9 mouse cellular contexts compared by ENCODE assay signal in genomic region chr3:149295942-149296341, GRCm38 (mm10).
A peak's percentile ranks its signal among the peaks of the same experiment; 100 is the strongest.
DNase-seq lines count a peak whose midpoint lies in the region; ATAC-seq lines count a peak whose summit lies in the region.
"Had no signal": no experiment of that assay in that cellular context is flagged by ENCODE, and none has a peak within 500 bp of the region (broad histone marks: within the 10 kb centered on the region; RNA-seq: fewer than 3 reads in every experiment).

No protein-coding gene starts in this region.

- H3K27me3 ChIP-seq in hindbrain, embryonic 11.5 days (ENCODE audit: control insufficient read depth, insufficient read depth, low read length): peaks cover 12% of the 10 kb centered on the region; the same call in 1 of the 2 replicates
- no peaks in the 10 kb centered on the region for H3K27me3 ChIP-seq in midbrain, embryonic 13.5 days

- H3K27ac ChIP-seq in hindbrain, embryonic 11.5 days (ENCODE audit: low read depth, low read length): no peak overlapping the region
- peak overlapping the region; percentile 80 for H3K27ac ChIP-seq in midbrain, embryonic 13.5 days

- no peak overlapping the region for H3K4me2 ChIP-seq in hindbrain, embryonic 11.5 days (replicated peaks; ENCODE audit: low read depth, low read length)
- peak overlapping the region; percentile 13; the same call in 1 of the 2 replicates for H3K4me2 ChIP-seq in midbrain, embryonic 13.5 days (replicated peaks)

- peaks cover 3% of the 10 kb centered on the region for H3K4me1 ChIP-seq in hindbrain, embryonic 11.5 days (replicated peaks; ENCODE audit: control insufficient read depth, insufficient read depth, low read length)
- H3K4me1 ChIP-seq in midbrain, embryonic 13.5 days (replicated peaks): peaks cover 47% of the 10 kb centered on the region

- H3K9ac ChIP-seq in hindbrain, embryonic 11.5 days (ENCODE audit: low read depth, low read length): no peak overlapping the region
- no peak overlapping the region for H3K9ac ChIP-seq in midbrain, embryonic 13.5 days (replicated peaks)

- H3K9me3 ChIP-seq in hindbrain, embryonic 11.5 days (ENCODE audit: control insufficient read depth, low read length): no peaks in the 10 kb centered on the region
- H3K9me3 ChIP-seq in midbrain, embryonic 13.5 days: no peaks in the 10 kb centered on the region

- no peaks in the 10 kb centered on the region for H3K36me3 ChIP-seq in hindbrain, embryonic 11.5 days (ENCODE audit: control insufficient read depth, insufficient read depth, low read length)
- no peaks in the 10 kb centered on the region for H3K36me3 ChIP-seq in midbrain, embryonic 13.5 days

- H3K4me3 ChIP-seq in hindbrain, embryonic 11.5 days (ENCODE audit: low read depth, low read length): no peak overlapping the region
- H3K4me3 ChIP-seq in midbrain, embryonic 13.5 days (replicated peaks): no peak overlapping the region

- peak; percentile 55 for ATAC-seq in hindbrain, embryonic 11.5 days (ENCODE audit: low FRiP score)
- ATAC-seq in midbrain, embryonic 13.5 days: peak; percentile 67

- 35% methylated on average over 5 of the region's 7 CpGs for WGBS in hindbrain, embryonic 11.5 days
- WGBS in midbrain, embryonic 13.5 days: 23% methylated on average over 5 of the region's 7 CpGs

- peak; percentile 86 for DNase-seq in Muller cell, postnatal 12 days (ENCODE audit: inconsistent ontology term)
- DNase-seq in brain, embryonic 18.5 days (ENCODE audit: low read depth, low spot score): peak; percentile 20
- peak; percentile 55 for DNase-seq in hindbrain, embryonic 11.5 days (ENCODE audit: low spot score)
- no peak for DNase-seq in yolk sac, embryonic 10.5 days (ENCODE audit: low spot score)
- no peak for DNase-seq in adrenal gland, postnatal 14 days
- no peak for DNase-seq in spleen, adult 18-20 months
- DNase-seq: adrenal gland, adult 2 months; kidney, adult 11 months had no signal

Comparison
In these comparisons a context has a peak if more than half of its experiments do, and no peak if none do; other contexts are left out.
1. DNase-seq: peak in Muller cell, postnatal 12 days (single experiment), brain, embryonic 18.5 days (single experiment) and hindbrain, embryonic 11.5 days (single experiment); none in yolk sac, embryonic 10.5 days (single experiment), adrenal gland, postnatal 14 days (single experiment) and spleen, adult 18-20 months (0 of 2).